Mouse (Mus musculus): ENCODE measurements around the gene Ndufaf8.

Ndufaf8 gene

DNA sequence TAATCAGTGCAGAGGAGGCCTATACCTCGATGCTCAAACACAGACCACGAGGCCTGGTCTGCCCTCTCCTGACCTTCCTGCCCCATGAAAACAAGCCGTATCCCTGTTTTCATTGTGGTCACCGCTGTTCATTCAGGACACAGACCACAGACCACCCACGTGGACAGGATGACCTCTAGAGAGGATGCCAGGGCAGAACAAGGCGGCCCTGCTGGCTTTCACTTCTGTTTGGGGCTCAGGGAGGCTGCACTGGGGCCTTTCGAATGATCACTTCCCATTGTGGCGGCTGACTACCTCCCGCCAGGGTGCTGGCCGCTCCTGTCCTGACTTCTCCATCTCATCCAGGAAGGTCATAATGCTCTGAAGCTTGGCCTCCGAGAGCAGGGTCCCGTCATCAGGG, 27.7 kb upstream of the Ndufaf8 start:
- TF ChIP-seq GATA4 (IDR thresholded peaks at IDR 0.05; ENCODE audit: insufficient replicate concordance, low read length) = no peak

DNA sequence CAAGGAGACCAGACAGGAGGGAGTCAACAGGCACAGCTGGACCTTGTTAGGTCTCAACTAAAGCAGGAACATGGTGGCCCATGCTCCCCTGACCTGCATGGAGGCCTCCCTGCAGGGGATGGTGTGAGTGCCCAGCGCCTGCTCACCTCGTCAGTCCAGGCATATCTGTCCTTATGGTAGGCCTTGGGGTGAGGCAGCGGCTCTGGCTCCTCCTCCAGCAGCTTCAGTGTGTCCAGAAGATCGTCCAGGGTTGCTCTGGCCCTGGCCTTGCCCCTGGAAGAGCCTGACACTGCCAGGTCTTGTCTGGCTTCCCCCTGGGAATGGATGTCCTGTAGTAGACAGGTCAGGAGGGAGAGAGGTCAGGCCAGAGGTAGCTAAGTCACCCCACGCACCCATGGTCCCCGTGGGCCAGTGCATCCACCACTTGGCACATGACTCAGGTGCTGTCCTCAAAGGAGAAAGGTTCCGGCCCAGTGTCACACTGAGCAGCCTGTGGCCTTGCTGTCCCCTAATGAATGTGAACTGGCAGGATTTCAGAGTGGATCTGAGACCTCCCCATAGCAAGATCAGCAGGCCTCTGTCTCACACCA, 26.9 kb upstream of the Ndufaf8 start:
- no peak for TF ChIP-seq GATA4 (IDR thresholded peaks at IDR 0.05; ENCODE audit: insufficient replicate concordance, low read length)

DNA sequence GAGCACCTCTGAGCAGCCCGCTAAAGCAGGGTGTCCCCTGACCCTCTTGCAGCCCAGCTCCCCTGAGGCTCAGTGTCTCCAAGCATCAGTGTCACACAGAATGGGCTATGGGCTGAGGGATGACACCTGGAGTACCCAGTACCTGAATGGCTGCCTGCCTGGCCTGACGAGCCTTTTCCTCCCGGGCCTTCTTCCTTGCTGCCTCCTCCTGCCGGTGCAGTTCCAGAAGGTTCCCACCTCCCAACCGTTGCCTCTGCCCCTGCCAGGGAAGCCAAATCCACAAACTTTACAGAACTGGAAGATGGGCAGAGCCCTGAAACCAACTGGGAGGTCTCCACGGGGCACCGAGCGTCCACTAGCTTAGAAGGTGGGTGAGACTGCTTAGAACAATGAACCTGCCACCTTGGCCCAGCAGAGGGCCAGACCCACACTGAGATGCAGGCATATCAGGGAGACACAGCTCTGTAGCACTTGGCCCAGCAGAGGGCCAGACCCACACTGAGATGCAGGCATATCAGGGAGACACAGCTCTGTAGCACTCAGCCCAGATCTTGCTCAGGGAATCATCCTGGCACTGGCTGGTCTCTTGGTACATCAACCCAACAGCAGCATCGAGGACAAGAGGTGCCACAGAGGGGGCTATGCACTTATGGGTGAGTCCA, 25.6 kb upstream of the Ndufaf8 start:
- TF ChIP-seq GATA4 (IDR thresholded peaks at IDR 0.05; ENCODE audit: insufficient replicate concordance, low read length) = no peak

DNA sequence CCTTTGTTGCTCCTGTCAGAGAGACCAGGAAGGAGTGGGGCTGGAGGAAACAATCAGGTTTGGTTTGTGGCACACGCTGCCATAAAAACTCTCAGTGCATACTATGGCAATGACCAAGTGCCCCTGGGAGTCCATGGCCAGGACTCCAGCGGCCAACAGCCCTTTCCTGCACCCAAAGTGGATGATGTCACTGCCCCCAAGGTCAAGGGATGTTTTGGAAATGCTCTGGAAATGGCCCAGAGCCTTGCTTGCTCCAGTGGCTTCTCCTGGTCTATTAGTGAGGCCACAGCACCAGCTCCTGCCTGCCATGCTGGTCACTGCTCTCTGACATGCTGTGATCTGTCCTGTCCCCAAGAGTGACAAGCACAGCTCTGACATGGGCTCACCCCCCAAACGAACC, 22.5 kb upstream of the Ndufaf8 start:
- TF ChIP-seq GATA4 (IDR thresholded peaks at IDR 0.05; ENCODE audit: insufficient replicate concordance, low read length) = no peak

DNA sequence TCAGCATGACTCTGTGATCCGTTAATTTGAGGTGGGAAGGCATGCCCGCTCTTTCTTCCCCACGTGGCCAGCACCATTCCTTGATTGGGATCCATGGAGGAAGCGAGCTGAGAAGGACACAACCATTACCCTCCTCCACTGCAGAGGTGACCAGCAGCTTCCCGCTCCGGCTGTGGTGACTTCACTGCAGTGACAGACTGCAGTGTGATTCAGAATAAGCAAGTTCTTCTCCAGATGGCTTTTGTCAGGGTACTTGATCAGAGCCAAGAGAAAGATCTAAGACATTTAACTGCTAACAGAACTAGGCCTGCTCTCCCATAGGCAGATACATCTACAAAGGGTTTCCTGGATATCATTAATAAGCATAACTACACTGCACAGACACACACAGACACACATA, 18.4 kb upstream of the Ndufaf8 start:
- TF ChIP-seq GATA4 (IDR thresholded peaks at IDR 0.05; ENCODE audit: insufficient replicate concordance, low read length) = no peak

DNA sequence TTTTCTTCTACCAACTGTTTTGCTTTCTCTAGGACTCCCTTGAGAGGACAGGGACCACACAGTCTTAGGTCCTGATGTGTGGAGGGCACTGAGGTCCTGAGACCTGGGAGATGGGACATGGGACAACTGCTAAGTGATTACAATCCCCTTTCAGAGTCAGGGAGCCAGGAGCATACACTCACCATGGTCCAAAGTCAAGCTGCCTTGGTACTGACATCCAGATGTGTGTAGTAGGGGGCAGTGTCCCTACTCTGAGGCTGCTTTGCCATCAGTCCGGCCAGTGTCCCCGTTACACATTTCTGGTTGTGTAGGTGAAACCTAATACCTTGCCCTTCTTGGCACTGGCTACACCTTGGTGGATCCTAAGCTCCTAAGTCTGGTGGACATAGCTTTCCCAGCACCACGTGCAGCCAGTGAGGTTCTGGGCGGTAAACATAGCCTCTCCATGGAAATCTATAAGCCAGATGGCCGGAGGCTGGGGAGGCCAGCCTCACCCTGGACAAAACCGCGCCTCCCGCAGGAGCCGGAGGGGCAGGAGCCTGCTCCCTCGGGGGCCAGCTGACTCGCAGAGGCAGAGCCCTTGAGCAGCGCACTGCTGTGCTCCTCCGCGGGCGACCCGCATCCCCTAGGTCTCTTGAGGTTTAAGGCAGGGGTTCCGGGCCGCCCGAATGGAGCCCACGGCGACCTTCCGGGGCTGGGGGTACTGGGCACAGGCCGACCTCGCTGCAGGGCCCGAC, 12.7 kb upstream of the Ndufaf8 start:
- no peak for TF ChIP-seq GATA4 (IDR thresholded peaks at IDR 0.05; ENCODE audit: insufficient replicate concordance, low read length)

DNA sequence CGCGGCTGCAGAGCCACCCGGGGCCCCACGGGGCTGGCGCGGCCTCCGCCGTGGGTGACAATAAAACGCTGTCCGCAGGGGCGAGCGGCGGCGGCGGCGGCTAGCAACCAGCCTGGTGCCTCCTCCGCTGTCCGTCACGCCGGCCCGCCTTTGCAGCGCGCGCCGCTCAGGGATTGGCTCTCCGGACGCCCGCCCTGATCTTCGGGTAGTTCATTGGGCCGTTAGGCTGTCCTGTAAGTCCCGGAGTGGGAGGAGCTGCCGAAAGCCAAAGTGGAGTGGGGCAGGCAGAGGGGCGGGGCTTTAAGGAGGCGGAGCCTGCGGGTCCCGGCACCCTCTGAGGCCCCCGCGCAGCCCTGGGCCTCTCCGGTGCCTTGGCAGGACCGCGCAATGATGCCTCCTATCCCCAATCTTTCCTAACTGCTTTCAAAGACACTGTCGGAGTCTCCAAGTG, 12.0 kb upstream of the Ndufaf8 start, which contains the start of gene Cep131:
Gene Cep131 (minus strand): TSS at position 126 of the 451 bp plus-strand sequence.
- TF ChIP-seq GATA4 (IDR thresholded peaks at IDR 0.05; ENCODE audit: insufficient replicate concordance, low read length) = no peak

DNA sequence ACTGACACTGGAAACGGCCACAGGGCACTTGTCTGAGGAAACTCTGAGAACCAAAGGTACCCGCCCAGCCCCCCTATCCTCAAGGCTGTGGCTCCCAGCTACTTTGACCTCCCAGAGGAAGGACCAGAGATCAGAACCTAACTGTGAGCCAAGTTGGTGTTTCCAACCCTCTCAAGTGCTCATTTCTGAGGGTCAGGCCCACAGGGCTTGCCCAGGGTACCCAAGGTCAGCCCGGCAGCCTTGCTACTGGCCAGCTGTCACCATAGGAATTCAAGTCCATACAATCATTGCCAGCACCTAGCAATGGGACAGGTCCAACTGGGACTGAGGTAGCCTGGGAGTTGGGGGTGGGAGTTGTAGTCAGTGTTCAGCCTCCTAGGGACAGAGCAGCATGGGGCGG, 8.1 kb upstream of the Ndufaf8 start:
- TF ChIP-seq GATA4 (IDR thresholded peaks at IDR 0.05; ENCODE audit: insufficient replicate concordance, low read length) = no peak

DNA sequence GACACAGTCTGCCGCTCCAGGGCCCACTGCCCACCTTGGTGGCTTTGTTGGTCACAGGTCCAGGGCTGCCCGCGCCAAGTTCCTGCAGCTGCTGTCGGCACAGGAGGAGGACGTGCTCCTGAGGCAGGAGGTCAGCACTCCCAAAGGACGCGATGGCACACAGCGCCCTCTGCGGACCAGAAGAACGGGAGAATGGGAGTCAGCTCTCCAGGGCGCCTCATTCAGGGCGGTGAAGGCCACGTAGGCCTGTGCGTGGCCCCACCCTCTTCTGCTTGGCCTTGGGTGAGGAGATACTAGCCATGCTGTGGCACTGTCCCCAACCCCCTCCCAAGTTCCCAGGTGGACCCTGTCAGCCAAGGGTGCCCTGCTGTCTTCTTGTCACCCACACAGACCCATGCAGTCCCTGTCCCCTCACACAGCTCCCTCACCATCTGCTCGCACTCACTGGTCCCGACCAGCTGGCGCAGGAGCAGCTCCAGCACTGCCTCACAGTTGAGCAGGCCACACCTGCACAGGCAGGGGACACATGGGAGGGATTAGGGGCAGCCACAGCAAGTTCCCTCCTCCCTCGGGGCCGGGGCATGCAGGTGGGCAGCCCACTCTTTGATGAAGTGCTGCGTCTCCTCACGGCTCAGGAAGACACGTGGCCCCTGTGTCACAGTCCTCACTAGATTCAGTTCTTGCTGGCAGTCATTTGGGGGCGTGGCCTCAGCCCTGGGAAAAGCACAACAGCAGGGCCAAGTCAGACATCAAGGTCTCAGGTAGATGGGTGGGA, 5.7 kb upstream of the Ndufaf8 start:
- TF ChIP-seq GATA4 (IDR thresholded peaks at IDR 0.05; ENCODE audit: insufficient replicate concordance, low read length) = no peak

DNA sequence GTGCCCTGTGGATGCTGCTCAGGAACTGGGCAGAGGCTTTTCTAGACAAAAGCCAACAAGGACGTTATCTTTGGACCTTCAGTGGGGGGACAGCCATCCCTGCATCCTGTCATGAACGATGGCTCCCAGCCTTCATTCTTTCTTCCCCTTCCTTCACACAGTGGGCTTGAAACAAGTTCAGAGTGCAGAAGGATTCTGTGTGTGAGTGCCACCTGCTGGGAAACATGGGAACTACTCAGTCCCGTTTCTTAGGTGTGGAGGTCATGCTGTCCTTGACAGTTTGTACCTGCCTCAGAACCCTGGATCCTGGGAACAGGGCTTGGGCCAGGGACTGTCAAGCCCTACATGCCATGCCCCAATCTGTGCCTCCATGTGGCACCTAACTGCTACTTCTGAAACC, 2.3 kb downstream of the Ndufaf8 start:
- no peak for TF ChIP-seq GATA4 (IDR thresholded peaks at IDR 0.05; ENCODE audit: insufficient replicate concordance, low read length)

DNA sequence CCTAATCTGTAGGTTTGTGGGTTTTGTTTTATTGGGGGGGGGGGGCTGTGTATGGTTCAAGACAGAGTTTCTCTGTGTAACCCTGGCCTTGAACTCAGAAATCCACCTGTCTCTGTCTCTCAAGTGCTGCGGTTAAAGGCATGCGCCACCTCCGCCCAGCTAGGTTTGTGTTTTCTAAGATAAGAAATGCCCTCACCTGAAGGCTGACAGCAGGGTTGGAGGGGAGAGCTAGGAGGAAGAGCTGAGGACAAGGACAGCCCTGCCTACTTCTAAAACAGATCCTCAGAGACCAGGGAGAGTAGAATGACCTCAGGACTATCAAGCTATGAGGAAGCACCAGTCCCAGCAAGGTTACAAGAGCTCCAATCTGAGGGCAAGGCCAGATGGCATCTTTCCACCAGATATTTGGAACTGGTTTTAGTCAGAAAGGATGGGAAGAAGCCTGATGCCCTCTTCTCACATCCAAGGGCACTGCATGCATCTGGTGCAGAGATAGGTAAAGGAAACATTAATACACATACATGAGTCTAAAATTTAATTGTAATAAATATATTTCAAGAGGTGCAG, 4.8 kb downstream of the Ndufaf8 start:
- no peak for TF ChIP-seq GATA4 (IDR thresholded peaks at IDR 0.05; ENCODE audit: insufficient replicate concordance, low read length)

DNA sequence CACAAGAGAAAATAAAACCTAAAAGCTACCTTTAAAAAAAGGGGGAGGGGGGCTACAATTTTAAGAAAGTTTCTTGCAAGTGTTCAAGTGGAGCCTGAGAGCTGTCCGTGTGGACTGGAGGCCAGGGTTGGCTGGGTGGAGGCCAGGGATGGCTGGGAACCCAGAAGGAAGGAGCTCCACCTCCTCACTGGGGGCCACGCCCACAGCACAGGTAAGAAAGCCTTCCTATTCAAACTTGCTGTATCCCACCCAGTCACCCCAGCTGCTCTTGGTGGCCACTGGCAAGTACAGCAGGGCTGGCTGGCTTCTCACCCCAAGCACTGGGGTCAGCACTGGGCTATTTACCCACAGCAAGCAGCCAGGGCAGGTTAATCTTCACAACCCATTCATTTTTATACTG, 8.3 kb downstream of the Ndufaf8 start:
- no peak for TF ChIP-seq GATA4 (IDR thresholded peaks at IDR 0.05; ENCODE audit: insufficient replicate concordance, low read length)

DNA sequence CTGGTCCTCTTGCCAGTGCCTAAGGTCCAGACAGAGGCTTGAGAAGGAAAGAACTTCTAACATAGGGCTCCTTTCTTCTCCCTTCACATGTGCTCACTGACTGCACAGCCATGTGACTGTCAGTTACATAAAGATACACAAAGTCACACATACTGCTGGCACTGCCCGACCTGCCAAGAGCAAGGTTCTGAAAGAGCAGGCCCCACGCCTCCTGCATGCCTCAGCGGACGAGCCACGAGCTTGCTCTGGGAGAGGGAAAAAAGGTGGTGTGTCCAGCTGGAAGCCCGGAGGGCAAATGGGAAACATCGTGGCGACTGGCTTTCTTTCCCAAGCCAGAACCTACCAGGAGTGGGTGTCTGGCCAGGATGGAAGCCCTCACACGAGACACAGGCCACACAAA, 9.1 kb downstream of the Ndufaf8 start:
- TF ChIP-seq GATA4 (IDR thresholded peaks at IDR 0.05; ENCODE audit: insufficient replicate concordance, low read length) = no peak

DNA sequence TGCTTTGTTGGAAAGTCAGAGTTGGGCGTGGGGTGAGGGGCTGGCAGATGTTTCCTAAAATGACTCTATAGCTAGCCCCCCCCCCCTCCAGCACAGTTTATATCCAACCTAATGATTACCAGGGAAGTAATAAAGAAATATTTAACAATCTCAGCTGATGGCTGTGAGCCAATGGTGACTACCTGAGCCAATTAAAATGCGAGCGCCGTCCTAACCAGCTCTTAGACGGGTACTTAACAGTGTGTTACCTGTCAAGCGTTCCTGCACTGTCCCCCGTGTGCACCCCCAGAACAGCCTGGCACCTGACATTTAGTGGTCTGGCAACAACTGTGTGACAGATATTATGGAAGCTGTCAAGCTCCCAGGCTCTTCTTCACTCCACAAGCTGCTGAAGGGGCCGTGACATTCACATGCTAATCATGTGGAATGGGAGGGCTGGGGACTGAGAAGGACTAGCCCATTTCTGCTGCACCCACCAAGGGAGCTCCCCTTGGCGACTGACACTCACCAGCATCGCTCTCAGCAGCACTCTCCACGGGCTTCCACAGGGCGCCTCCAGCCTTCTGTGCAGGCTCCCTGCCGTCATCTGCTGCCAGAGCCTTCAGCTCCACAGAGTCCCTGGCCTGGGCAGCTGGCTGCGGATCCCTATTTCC, 11.0 kb downstream of the Ndufaf8 start:
- TF ChIP-seq GATA4 (IDR thresholded peaks at IDR 0.05; ENCODE audit: insufficient replicate concordance, low read length) = no peak

DNA sequence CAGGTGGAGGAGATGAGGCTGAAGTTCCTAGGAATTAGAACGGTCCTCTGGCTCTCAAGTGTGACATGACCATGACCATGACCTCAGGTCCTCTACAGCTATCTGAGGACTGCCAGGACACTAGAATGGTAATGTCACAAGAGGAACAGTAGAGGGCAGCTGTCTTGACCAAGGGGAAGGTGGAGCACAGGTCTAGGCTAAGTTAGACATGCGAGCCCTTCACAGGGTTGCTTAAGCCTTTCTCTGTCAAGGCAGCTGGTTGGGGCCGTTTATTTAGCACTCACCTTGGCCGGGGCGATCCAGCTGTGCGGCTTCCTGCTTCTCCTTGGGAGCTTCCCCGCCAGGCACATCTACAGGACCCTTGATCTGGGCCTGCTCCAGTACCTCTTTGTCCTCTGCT, 11.8 kb downstream of the Ndufaf8 start:
- no peak for TF ChIP-seq GATA4 (IDR thresholded peaks at IDR 0.05; ENCODE audit: insufficient replicate concordance, low read length)

Measured in liver, adult (tissue).